14 mouse cellular contexts compared by ENCODE assay signal in genomic region chr4:152725881-152726280, GRCm38 (mm10).
DNase-seq lines count a peak whose midpoint lies in the region; ATAC-seq and TF ChIP-seq lines count a peak whose summit lies in the region.
"Had no signal": no experiment of that assay in that cellular context is flagged by ENCODE, and none has a peak within 500 bp of the region (broad histone marks: within the 10 kb centered on the region; RNA-seq: fewer than 3 reads in every experiment).

No protein-coding gene starts in this region.

- H3K36me3 ChIP-seq in hindbrain, embryonic 14.5 days (replicated peaks; ENCODE audit: control insufficient read depth, insufficient read depth): no peaks in the 10 kb centered on the region
- no peaks in the 10 kb centered on the region for H3K36me3 ChIP-seq in hindbrain, embryonic 12.5 days
- no peaks in the 10 kb centered on the region for H3K36me3 ChIP-seq in forebrain, embryonic 16.5 days (ENCODE audit: control insufficient read depth, insufficient read depth)
- no peaks in the 10 kb centered on the region for H3K36me3 ChIP-seq in midbrain, embryonic 13.5 days
- no peaks in the 10 kb centered on the region for H3K36me3 ChIP-seq in stomach, postnatal 0 days (ENCODE audit: control insufficient read depth, insufficient read depth, low read length)
- H3K36me3 ChIP-seq: liver, embryonic 13.5 days had no signal

- TF ChIP-seq CTCF in stomach, postnatal 0 days (IDR thresholded peaks at IDR 0.05; ENCODE audit: low read depth): no peak

- no peak overlapping the region for H3K4me3 ChIP-seq in hindbrain, embryonic 14.5 days (replicated peaks; ENCODE audit: low read length)
- H3K4me3 ChIP-seq in hindbrain, embryonic 12.5 days: no peak overlapping the region
- H3K4me3 ChIP-seq in forebrain, embryonic 16.5 days (replicated peaks; ENCODE audit: low read length): no peak overlapping the region
- H3K4me3 ChIP-seq in midbrain, embryonic 13.5 days (replicated peaks): no peak overlapping the region
- H3K4me3 ChIP-seq in stomach, postnatal 0 days (ENCODE audit: low read depth, low read length): no peak overlapping the region
- H3K4me3 ChIP-seq: liver, embryonic 13.5 days had no signal

- intact Hi-C loops in heart, postnatal 10 days (cut with DNase I): no loop called here

- no peak overlapping the region for H3K9ac ChIP-seq in hindbrain, embryonic 14.5 days
- no peak overlapping the region for H3K9ac ChIP-seq in hindbrain, embryonic 12.5 days
- no peak overlapping the region for H3K9ac ChIP-seq in forebrain, embryonic 16.5 days (replicated peaks; ENCODE audit: low read depth, low read length)
- no peak overlapping the region; the same call in 1 of the 2 replicates for H3K9ac ChIP-seq in midbrain, embryonic 13.5 days (replicated peaks)
- no peak overlapping the region for H3K9ac ChIP-seq in stomach, postnatal 0 days (ENCODE audit: low read length)
- H3K9ac ChIP-seq: liver, embryonic 13.5 days had no signal

- TF ChIP-seq EP300 in stomach, postnatal 0 days (optimal IDR thresholded peaks at IDR 0.05): no peak

- peak; percentile 52 for DNase-seq in hindbrain, embryonic 14.5 days (ENCODE audit: low spot score)
- peak; percentile 67 for DNase-seq in brain, adult 2 months (ENCODE audit: low read depth, low spot score)
- no peak for DNase-seq in heart, postnatal 10 days
- DNase-seq in stomach, postnatal 0 days (ENCODE audit: low spot score): no peak
- DNase-seq: adrenal gland, postnatal 14 days; cerebellum, adult 8-10 months; gastrocnemius, postnatal 10 days; kidney, adult 18-20 months; liver, embryonic 13.5 days had no signal

- no peak overlapping the region for H3K27ac ChIP-seq in hindbrain, embryonic 14.5 days
- H3K27ac ChIP-seq in hindbrain, embryonic 12.5 days: no peak overlapping the region
- H3K27ac ChIP-seq in forebrain, embryonic 16.5 days (ENCODE audit: low read length): no peak overlapping the region
- H3K27ac ChIP-seq in midbrain, embryonic 13.5 days: peak overlapping the region; percentile 28; the same call in 1 of the 2 replicates
- H3K27ac ChIP-seq in stomach, postnatal 0 days (replicated peaks): no peak overlapping the region
- H3K27ac ChIP-seq: liver, embryonic 13.5 days had no signal

- 20% methylated on average over 5 of the region's 5 CpGs for WGBS in hindbrain, embryonic 14.5 days
- WGBS in hindbrain, embryonic 12.5 days: 35% methylated on average over 5 of the region's 5 CpGs
- WGBS in forebrain, embryonic 16.5 days: 6% methylated on average over 5 of the region's 5 CpGs
- WGBS in midbrain, embryonic 13.5 days: 18% methylated on average over 5 of the region's 5 CpGs
- WGBS in stomach, postnatal 0 days: 61% methylated on average over 5 of the region's 5 CpGs

- no peak overlapping the region for H3K4me2 ChIP-seq in hindbrain, embryonic 14.5 days (replicated peaks)
- H3K4me2 ChIP-seq in hindbrain, embryonic 12.5 days (replicated peaks): no peak overlapping the region
- no peak overlapping the region for H3K4me2 ChIP-seq in forebrain, embryonic 16.5 days (ENCODE audit: low read length)
- H3K4me2 ChIP-seq in midbrain, embryonic 13.5 days (replicated peaks): no peak overlapping the region
- no peak overlapping the region for H3K4me2 ChIP-seq in stomach, postnatal 0 days (replicated peaks; ENCODE audit: low read depth)
- H3K4me2 ChIP-seq: liver, embryonic 13.5 days had no signal

- peaks cover 20% of the 10 kb centered on the region for H3K4me1 ChIP-seq in hindbrain, embryonic 14.5 days (replicated peaks; ENCODE audit: control insufficient read depth, insufficient read depth, low read length)
- H3K4me1 ChIP-seq in hindbrain, embryonic 12.5 days: peaks cover 28% of the 10 kb centered on the region
- H3K4me1 ChIP-seq in forebrain, embryonic 16.5 days (replicated peaks; ENCODE audit: control insufficient read depth, insufficient read depth, low read length): peaks cover 10% of the 10 kb centered on the region
- peaks cover 25% of the 10 kb centered on the region for H3K4me1 ChIP-seq in midbrain, embryonic 13.5 days (replicated peaks)
- H3K4me1 ChIP-seq in stomach, postnatal 0 days (replicated peaks; ENCODE audit: control insufficient read depth, insufficient read depth): no peaks in the 10 kb centered on the region
- H3K4me1 ChIP-seq: liver, embryonic 13.5 days had no signal

- no peaks in the 10 kb centered on the region for H3K27me3 ChIP-seq in hindbrain, embryonic 14.5 days (ENCODE audit: control insufficient read depth, insufficient read depth, low read length)
- H3K27me3 ChIP-seq in hindbrain, embryonic 12.5 days: no peaks in the 10 kb centered on the region; the same call in 1 of the 2 replicates
- no peaks in the 10 kb centered on the region for H3K27me3 ChIP-seq in forebrain, embryonic 16.5 days (replicated peaks; ENCODE audit: control insufficient read depth, insufficient read depth, low read length)
- peaks cover 10% of the 10 kb centered on the region; the same call in 1 of the 2 replicates for H3K27me3 ChIP-seq in midbrain, embryonic 13.5 days
- H3K27me3 ChIP-seq in stomach, postnatal 0 days (ENCODE audit: control insufficient read depth, insufficient read depth, low read length): no peaks in the 10 kb centered on the region
- H3K27me3 ChIP-seq: liver, embryonic 13.5 days; Patski had no signal

- no peaks in the 10 kb centered on the region for H3K9me3 ChIP-seq in hindbrain, embryonic 14.5 days (ENCODE audit: control insufficient read depth, low read length)
- H3K9me3 ChIP-seq in hindbrain, embryonic 12.5 days (replicated peaks): no peaks in the 10 kb centered on the region
- H3K9me3 ChIP-seq in forebrain, embryonic 16.5 days (ENCODE audit: control insufficient read depth, low read length): no peaks in the 10 kb centered on the region
- no peaks in the 10 kb centered on the region for H3K9me3 ChIP-seq in midbrain, embryonic 13.5 days
- H3K9me3 ChIP-seq in stomach, postnatal 0 days (ENCODE audit: control insufficient read depth, low read length): no peaks in the 10 kb centered on the region

- no peak for ATAC-seq in hindbrain, embryonic 14.5 days (ENCODE audit: low FRiP score)
- no peak; the same call in 1 of the 2 replicates for ATAC-seq in hindbrain, embryonic 12.5 days (ENCODE audit: low FRiP score)
- ATAC-seq in forebrain, embryonic 16.5 days: peak; percentile 72
- peak; percentile 81 for ATAC-seq in midbrain, embryonic 13.5 days
- ATAC-seq in CD4-positive, CD25-positive, alpha-beta regulatory T cell, adult 4 months: no peak
- no peak for ATAC-seq in stomach, postnatal 0 days (ENCODE audit: low FRiP score, low TSS enrichment)
- ATAC-seq: Patski had no signal

Comparison
In these comparisons a context has a peak if more than half of its experiments do, and no peak if none do; other contexts are left out.
1. ATAC-seq: peak in forebrain, embryonic 16.5 days (single experiment) and midbrain, embryonic 13.5 days (single experiment); none in hindbrain, embryonic 14.5 days (single experiment), hindbrain, embryonic 12.5 days (single experiment), CD4-positive, CD25-positive, alpha-beta regulatory T cell, adult 4 months (single experiment) and stomach, postnatal 0 days (single experiment).
2. DNase-seq: peak in hindbrain, embryonic 14.5 days (single experiment) and brain, adult 2 months (single experiment); none in heart, postnatal 10 days (0 of 2) and stomach, postnatal 0 days (single experiment).